Mouse (Mus musculus) cerebellum, adult 11-12 months (tissue): Measurements from ENCODE around the gene Ppil4.
"Not testable (repeated sequence)": the region's sequence is repeated elsewhere in the genome, so short reads cannot be mapped to it uniquely, and the experiment has no call there.

ENCODE experiments used
- DNase-seq: peaks from one replicate; pipeline ENCODE4 v3.0.0; 2022

Ppil4 gene

DNA sequence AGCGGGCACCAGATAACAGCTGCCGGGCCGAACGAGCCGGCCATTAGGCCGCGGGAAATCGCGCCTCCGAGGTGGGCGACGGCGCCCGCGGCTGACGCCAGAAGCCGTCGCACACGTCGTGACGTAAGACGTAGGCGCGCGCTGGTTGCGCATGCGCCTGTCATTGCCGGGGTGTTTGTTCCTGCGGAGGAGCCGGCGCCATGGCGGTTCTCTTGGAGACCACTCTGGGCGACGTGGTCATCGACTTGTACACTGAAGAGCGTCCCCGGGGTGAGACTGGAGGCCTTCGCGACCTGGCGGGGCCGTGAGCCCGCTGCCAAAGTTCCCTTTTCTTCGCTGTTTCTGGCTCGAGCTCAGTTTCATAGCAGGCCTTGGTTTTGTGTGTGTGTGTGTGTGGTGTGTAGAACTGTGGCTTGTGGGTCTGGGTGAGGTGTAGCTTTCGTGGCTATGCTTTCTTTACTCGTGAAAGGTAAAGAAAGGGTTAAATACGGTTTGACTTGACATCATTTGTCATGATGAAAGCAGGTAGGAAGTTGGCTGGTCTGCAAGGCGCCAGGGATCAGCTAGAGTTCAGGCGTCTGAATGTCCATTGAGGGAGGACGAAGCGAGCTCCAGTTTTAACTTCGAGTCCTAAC lies at the start of gene Ppil4, which contains the start of gene Ginm1:
Gene Ppil4 (plus strand): TSS at position 141 of the 635 bp plus-strand sequence.
Gene Ginm1 (minus strand): TSS at position 74 of the 635 bp plus-strand sequence.
- DNase-seq, result peak; percentile 91

DNA sequence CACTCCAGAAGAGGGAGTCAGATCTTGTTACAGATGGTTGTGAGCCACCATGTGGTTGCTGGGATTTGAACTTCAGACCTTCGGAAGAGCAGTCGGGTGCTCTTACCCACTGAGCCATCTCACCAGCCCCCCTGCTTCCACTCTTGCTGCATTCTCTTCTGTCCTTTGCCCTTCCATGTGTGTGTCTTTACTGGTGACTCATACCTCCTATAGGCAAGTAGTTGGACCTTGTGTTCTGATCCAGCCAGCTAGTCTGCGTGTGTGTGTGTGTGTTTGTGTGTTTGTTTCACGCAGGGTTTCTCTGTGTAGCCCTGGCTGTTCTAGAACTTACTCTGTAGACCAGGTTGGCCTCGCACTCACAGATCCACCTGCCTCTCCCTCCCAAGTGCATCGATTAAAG lies 47.2 kb upstream of the Ppil4 start:
- DNase-seq, result not testable (repeated sequence)

DNA sequence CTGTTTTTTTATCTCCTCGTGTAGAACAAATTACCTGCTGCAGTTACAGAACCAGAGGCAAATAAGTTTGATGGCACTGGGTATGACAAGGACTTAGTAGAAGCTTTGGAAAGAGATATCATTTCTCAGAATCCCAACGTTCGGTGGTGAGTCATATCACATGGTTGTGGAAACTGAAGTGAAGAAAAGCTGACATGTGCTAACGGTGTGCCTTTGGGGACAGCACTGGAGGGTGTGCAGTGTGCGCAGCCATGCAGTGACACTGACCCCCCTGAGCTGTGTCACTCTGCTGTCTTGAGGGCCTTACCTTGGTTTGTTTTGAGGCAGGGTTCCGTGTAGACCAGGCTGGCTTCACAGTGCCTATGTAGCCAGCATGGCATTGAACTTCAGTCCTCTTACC lies 43.9 kb upstream of the Ppil4 start:
- no peak for DNase-seq

DNA sequence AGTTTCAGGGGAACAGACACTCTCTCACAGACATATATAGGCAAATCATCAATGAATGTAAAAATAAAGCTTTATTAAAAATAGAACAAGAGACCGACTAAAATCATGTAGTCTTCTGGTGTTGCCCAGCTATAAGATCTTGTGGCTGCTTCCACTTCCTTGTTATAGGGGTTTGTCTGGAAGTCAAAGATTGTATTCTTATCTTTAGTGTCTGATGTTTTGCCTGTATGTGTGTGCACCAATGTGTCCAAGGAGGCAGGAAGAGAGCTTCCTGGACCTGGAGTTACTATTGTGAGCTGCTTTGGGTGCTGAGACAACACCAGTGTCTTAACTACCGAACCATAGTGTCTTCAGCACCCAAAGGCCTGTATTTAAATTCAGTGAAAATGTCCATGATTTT lies 35.1 kb upstream of the Ppil4 start:
- no peak for DNase-seq

DNA sequence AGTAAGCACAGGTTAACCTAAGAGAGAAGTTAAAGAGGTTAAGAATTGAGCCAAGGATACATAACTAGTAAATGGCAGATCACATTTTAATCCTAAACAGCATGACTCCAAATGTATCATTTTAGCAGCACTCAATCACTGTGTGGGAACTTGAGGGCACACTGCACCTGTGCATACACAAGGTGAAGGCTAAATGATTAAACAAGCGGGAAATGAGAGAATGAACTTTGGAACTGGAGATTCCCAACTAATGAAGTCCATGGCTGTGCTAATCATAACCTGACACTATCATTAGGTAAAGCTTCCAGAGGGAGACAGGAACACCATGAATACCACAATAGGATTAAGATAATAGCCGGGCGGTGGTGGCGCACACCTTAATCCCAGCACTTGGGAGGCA lies 20.3 kb upstream of the Ppil4 start:
- no peak for DNase-seq

DNA sequence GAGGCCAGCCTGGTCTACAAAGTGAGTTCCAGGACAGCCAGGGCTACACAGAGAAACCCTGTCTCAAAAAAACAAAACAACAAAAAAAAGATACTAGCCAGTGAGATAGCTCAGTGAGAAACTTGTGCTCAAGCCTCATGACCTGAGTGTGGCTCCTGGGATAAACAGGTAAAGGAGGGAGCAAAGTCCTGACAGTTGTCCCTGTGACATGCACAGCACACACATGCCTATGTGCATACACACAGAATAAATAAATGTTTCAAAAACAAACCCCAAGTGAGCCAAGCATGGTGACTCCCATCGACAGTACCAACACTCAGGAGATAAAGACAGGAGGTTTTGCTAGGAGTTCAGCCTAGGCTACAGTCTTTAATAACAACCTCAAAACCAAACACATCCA lies 19.9 kb upstream of the Ppil4 start:
- DNase-seq, result no peak

DNA sequence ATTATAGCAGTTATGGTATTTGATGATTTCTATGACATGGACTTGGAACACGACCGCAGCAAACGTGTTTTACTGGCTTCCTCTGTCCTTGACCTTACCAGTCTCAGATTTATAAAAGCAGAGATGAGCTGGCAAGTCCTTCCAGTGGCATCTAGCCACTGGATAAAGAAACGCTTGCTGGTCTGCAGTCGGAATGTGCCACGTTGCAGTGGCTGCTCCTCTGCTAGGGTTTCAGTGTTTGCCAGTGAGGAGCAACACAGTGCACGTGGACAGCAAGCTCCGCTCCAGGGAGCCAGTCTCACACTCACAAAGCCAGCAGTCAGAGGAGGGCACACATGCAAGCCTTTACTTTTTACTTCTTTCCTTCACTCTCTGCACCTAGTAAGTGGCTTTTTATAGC lies 17.3 kb upstream of the Ppil4 start:
- DNase-seq, result no peak

DNA sequence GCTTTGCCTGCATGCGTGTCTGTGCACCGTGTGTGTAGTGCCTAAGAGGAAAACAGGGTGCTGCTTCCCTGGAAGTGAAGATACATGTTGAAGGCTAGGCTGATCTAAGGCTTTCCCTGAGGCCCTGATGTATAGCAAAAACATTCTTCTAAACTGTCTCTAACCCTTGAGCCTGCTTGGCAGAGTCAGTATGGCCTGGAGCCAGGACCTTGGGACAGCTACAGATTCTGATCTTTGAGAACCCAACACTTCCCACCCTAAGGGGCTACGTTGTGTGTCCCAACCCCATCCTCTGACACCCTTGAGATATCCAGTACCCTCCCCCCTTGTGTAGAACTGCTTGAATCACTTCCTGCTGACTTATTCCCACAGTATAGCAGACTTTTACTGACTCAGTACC lies 14.3 kb upstream of the Ppil4 start:
- DNase-seq, result peak; percentile 17

DNA sequence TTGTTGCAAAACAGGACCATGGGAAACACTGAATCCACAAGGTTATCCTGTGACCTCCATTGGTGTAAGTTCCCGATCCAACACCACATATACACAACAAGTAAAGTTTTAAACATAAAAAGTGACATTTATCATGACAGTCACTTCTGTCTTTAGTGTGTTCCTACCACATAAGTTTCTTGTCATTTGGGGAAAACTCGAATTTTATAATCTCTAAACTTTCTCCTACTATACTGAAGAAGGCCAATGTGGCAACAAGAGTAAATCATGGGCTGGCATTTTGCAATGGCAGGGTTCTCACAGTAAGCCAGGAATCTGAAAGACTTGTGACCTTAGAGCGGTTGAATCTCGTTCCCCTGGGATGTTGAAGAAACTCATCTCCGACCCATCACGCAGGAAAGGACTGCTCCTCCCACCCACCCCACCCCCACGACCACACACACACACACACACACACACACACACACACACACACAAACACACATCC lies 12.9 kb upstream of the Ppil4 start:
- no peak for DNase-seq

DNA sequence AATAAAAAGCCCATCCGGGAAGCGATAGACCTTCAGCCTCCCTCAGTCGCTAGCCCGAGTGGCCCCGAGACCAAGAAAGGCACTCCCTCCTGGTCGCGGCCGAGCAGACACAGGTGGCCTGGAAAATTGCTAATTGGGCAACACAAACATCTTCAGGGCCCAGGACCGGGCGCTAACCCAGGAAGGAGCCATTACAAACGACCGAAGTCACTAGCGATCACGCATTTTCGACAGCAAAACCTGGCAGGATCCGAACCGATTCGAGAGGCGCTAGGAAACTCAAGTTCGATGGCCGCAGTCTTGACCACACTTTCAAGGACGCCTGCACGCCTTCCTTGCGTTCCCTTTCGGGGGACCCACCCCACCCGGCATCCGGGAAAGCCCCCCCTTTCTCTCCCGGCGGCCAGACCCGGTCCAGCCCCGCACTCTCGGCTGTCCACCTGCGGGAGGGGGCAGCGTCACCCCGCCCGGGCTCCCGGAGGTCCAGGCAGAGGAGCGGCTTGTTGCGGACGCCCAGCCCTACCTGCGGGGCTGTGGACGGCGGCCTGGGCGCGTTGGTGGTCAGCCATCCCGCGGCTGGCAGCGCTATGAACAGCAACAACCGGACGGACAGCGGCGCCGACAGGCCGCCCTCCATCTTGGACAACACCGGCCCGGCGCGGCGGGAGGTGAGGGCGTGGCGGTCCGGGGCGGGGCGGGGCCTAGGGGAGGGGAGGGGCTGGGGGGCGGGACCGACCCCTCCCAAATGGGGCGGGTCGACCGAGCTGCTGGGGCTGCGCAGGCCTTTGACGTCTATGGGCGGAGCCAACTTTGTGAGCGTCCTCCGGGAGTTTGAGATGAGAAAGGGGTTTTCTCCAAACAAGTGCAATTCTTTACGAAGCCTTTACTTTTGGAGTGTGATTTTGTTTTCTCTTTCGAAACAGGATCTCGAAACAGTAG lies 12.2 kb upstream of the Ppil4 start:
- DNase-seq, result peak; percentile 85

DNA sequence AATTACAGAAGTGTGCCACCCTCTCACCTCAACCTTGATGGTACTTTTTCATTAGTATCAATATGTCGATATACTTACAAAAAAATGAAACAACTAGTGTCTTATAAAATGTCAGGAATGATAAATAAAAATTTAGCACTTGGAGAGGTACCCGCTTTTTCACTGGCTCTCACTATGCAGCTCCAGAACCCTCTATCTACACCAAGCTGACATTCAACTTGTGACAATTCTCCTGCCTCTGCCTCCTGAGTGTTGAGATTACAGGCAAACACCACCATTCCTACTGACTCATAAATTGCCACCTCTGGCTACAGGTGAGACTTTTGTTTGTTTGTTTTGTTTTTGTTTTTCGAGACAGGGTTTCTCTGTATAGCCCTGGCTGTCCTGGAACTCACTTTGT lies 11.5 kb upstream of the Ppil4 start:
- DNase-seq, result no peak

DNA sequence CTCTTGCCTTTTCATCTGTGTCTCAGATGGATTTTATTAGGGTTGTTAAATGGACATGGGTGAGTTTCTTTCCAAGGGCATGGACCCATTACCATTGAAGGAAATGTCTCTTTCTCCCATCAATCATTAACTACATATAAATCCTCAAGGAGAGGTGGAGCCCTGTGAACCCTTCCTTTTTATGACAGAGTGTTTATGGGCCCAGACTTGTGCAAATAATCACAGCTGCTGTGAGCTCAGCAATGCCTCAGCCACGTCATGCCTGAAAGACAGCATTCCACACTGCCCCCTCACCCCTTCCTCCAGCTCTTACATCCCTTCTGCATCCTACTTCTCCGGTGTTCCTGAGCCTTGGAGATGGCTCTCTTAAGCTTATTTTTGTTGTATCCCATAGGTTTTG lies 5.4 kb upstream of the Ppil4 start:
- DNase-seq, result no peak

DNA sequence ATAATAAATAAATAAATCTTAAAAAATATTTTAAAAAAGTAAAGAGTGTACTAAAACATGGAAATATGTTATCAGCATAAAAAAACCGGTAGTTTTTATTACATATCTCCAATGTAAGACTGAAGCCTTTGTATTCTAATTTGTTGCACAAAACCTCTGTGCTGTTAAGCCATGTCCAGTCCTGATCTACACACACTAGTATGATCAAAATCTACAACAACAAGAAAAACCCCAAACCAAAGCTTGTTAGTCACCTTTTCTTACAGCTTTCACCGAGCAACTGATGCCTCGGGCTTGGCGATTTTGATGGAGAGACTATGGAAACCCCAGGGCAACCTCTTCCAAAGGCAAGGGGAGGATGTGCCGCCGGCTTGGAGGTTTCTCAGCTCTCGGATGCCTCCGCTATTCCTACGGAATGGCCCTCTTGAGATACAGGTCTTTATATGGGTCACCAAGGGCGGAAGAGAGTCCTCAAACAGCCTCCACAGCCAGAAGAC lies 389 bp upstream of the Ppil4 start:
- no peak for DNase-seq

DNA sequence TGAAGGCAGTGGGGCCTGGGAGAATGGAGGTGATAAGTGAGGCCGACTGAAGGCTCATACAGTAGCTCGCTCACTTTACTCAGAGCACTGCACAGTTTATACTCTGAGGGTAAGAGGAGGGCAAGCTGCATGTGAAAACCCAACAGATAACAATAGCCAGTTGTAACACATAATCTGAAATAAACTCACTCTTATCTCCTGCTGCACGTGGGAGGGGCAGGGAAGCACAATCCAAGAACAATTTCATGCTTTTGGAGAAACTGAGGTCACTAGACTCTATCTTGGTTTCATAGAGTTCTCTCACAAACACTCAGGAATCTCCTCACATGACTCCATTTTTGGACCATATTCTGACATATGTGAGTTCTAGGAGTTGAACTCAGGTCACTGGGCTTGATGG lies 8.6 kb downstream of the Ppil4 start:
- DNase-seq, result no peak

DNA sequence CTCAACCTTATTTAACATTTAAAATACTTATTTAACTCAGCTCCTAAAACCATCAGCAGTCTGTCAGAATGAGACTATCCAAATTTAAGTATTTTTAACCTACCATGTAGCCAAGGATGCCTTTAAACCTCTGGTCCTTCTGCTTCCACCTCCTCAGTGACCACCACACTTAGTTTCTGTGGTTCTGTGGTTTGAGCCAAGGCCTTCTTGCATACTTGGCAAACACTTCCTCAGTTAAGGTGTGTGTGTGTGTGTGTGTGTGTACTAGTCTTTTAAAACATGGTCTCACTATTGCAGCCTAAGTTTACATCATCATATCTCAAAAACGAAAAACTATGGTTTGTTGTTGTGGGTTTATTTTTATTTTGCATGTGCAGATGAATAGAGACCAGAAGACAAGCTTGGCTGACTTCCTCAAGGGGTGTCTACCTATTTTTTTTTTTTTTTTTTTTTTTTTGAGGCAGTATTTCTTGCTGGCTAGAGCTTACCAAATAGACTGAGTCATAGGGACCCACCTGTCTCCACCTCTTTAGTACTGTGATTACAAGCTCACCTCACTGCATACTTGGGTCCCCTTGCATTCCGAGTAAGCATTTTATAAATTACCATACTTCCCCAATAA lies 9.9 kb downstream of the Ppil4 start:
- DNase-seq, result no peak

DNA sequence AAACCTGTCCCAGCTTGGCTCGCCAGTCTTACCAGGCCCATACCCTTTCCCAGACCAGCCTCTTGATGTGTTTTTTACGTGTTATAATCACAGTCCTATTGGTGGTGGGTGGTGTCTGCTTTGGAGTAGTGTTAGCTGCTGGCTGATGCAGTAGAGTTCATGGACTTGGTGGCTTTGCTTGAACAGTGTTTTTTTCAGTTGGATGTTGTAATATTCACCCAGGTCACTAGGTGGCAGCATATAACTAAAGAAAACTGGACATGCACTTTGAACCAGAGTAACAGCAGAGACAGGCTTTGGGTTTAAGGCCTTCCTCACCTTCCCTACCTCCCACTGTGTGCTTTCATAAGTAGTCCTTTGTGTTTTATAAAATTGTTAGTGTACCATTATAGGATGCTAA lies 17.2 kb downstream of the Ppil4 start:
- no peak for DNase-seq

DNA sequence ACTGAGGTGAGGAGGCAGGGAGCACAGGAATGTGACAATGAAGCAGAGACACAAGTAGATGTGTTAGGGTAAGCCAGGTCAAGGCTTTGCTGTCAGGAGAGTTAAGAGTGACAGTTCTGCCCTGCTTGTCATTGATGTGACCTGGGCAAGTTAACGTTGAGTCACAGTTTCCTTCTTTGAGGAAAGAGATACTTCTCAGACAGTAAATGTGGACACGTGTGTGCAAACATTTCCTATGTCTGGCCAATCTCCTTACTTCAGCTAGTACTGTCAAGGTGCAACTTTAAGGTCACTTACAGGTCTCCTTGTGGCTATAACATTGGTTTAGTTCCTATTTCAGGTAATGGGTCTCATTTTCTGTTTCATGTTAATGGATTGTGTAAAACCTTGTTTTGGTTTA lies 23.8 kb downstream of the Ppil4 start:
- DNase-seq, result no peak

DNA sequence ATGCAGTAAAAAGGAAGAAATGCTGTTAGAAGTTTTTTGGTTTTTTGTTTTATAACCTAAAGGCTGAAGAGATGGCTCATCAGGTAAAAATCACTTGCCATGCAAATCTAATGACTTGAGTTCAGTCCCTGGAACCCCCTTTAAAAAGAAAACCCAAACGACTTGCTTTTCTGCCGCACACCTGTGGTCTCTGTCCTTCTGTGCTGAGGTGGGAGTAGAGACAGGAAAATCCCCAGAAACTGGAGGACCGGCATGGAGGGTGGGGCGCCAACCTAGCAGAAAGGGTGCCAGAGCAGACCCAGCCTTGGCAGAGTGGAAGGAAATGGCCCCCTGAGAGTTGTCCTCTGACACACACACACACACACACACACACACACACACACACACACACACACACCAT lies 26.0 kb downstream of the Ppil4 start:
- DNase-seq, result no peak

DNA sequence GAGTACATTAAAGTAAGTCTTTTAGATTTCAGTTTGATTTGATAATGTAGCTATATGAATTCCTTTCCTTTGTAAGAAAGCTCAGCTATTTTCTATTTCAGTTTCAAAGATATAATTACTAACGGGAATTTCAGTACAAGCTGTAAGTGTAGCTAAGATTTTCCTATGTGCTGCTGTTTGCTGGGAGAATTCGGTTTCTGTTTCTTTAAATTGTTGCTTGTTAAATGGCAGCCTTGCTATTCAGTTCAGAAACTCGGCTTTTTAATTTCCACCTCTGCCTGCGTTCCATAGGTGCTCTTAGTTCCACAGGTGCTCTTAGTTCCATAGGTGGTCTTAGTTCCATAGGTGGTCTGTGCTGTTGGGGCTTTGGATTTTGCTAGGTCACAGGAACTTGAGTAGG lies 26.5 kb downstream of the Ppil4 start:
- DNase-seq, result no peak

DNA sequence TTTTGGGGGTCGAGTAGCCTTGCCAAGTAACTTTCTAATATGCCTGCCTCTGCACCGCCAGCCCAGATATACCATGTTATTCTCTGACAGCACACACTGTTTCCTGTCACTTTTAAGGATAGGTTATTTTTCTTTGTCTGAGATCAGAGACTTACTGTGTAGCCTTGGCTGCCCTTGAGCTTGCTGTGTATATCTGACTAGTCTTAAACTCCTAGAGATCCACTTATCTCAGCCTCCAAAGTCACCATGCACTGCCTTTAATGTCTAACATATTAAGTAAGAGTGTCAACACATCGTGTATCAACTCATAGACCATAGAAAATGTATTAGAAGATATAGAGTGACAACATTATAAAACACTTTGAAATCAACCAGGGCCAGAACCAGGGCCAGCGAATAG lies 26.9 kb downstream of the Ppil4 start:
- no peak for DNase-seq

DNA sequence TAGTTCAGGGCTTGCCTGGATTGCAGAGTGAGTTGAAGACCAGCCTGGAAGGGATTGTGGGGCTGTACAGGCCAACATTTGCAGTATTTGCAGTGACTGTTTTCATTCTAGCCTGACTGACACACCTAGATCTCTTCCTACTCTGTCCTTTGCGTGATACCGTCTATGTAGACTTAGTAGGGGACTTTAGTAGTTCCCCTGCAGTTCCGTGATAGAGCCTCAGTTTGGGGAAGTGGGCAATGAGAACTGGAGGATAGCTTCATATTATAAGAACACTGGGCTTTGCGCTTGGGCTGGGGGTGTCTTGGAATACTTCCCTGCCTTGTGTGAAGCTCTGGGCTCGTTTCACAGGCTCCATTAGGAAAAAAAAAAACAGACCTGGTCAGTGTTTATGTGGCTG lies 27.5 kb downstream of the Ppil4 start:
- no peak for DNase-seq

DNA sequence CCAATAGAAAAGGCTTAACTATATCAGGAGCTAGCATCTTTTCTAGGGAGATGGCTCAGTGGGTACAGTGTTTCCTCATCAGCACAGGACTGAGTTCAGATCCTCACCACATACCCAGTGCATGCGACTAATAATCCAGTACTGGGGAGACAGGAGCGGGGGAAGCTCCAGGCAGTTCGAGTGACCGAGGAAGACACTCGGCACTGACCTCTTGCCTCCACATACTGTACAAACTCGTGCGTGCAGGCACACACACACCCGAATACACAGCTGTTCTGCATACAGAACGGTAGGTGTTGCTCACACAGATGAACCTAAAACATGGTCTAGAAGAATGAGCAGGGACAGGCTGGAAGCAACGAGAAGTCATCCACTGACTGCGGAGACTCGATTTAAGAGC lies 29.3 kb downstream of the Ppil4 start:
- DNase-seq, result no peak

DNA sequence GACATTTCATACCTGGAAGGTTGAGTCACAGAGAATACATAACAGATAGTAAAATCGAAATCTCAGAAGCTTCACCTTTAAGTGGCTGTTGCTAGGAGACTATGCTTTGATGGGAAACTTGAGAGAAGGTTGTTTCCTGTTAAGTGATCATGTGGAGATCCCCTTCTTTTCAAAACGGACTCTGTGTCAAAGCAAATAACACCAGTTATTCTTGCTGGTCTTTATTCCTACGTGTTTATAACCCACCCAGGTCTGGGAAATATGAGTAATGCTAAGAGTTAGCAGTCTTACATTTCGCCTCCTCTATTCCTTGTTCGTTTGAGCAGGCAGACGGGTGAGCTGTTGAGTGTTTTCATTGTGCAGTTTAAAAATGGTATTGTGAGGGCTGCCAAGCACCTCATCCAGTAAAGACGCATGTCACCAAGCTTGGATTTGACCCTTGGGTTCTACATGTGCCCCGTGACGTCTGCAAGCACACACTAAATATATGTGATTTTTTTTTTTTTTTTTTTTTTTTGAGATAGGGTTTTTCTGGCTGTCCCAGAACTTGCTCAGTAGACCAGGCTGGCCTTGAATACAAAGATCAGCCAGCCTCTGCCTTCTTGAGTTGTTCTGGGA lies 32.1 kb downstream of the Ppil4 start:
- DNase-seq, result no peak
